Mouse (Mus musculus): ENCODE measurements at regions not wholly inside any gene's neighbourhood (a gene's known extent, or its start where the extent isn't known, plus 50 kb on each side); places are given as distances from the start of the nearest gene placed in this dataset.

GRCm38 (mm10) chr6:78686351-78686888 is 217.7 kb upstream of the Reg3g start:
- DNase-seq (ENCODE audit: low read depth, low spot score): no peak

DNA sequence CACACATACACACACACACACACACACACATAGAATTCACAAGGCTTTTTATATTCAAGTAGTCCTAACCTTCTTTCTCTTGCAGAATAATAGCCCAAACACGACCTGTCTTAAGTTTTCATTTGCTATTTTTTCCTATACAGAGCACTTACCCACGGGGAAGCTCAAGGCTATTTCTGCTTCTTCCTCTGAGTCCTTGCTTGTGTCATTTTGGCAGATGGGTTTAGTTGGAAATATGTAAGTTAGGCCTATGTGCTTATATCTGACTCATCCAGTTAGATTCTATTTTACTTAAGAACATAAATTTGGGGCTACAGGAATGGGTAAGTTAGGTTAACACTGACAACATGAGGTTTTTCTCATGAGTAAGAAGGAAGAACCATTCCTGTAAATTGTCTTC is 182.0 kb upstream of the Reg3g start:
- peak; percentile 8 for DNase-seq (ENCODE audit: low read depth, low spot score)
